Mouse (Mus musculus): ENCODE results near the gene Dst. TPM values are rescaled to one million over a fixed set of nuclear protein-coding genes. Genes with fewer than 3 reads are reported as not detected.

The Dst gene
- polyA plus RNA-seq, 1 experiment from 2014 or later: 49.1 TPM

- Histone ChIP-seq H3K27me3 (replicated peaks) (no peaks in the 10 kb centered on the region), H3K4me1 (peaks cover 22% of the 10 kb centered on the region; the same call in 1 of the 2 replicates), H3K4me2 (replicated peaks) (no peak overlapping the region), H3K9ac (no peak overlapping the region), H3K9me3 (no peaks in the 10 kb centered on the region), H3K27ac (no peak overlapping the region), H3K36me3 (peaks cover 49% of the 10 kb centered on the region), H3K4me3 (no peak overlapping the region)
- WGBS: 96% methylated on average over 19 of the region's 19 CpGs
- no peak for ATAC-seq (ENCODE audit: low FRiP score, low read depth)
These were observed 271.7 kb downstream of the Dst start for GRCm38 (mm10) chr1:34179756-34180155.

GRCm38 (mm10) chr1:34182406-34183249 lies 274.6 kb downstream of the Dst start:
- no peak overlapping the region for H3K4me3 ChIP-seq
- WGBS: 56% methylated on average over 24 of the region's 24 CpGs
- no peak overlapping the region for H3K4me2 ChIP-seq (replicated peaks)
- no peaks in the 10 kb centered on the region for H3K27me3 ChIP-seq (replicated peaks)
- no peak overlapping the region for H3K9ac ChIP-seq
- peaks cover 33% of the 10 kb centered on the region for H3K36me3 ChIP-seq
- H3K9me3 ChIP-seq: no peaks in the 10 kb centered on the region
- H3K4me1 ChIP-seq: peaks cover 22% of the 10 kb centered on the region; the same call in 1 of the 2 replicates
- H3K27ac ChIP-seq: no peak overlapping the region
- peak; percentile 85 for ATAC-seq (ENCODE audit: low FRiP score, low read depth)

- Histone ChIP-seq H3K9ac (no peak overlapping the region), H3K27me3 (replicated peaks) (no peaks in the 10 kb centered on the region), H3K4me2 (replicated peaks) (no peak overlapping the region), H3K27ac (no peak overlapping the region), H3K36me3 (peaks cover 32% of the 10 kb centered on the region), H3K4me3 (no peak overlapping the region), H3K9me3 (no peaks in the 10 kb centered on the region), H3K4me1 (peaks cover 22% of the 10 kb centered on the region; the same call in 1 of the 2 replicates)
- ATAC-seq (ENCODE audit: low FRiP score, low read depth): peak; percentile 62
- WGBS: 47% methylated on average over 12 of the region's 12 CpGs
These were observed 275.4 kb downstream of the Dst start for GRCm38 (mm10) chr1:34183250-34183926.

GRCm38 (mm10) chr1:34184266-34184665 lies 276.2 kb downstream of the Dst start:
- Histone ChIP-seq H3K9me3 (no peaks in the 10 kb centered on the region), H3K27me3 (replicated peaks) (no peaks in the 10 kb centered on the region), H3K4me1 (peaks cover 24% of the 10 kb centered on the region; the same call in 1 of the 2 replicates), H3K36me3 (peaks cover 32% of the 10 kb centered on the region), H3K27ac (no peak overlapping the region), H3K4me3 (no peak overlapping the region), H3K4me2 (replicated peaks) (no peak overlapping the region), H3K9ac (no peak overlapping the region)
- WGBS: 62% methylated on average over 6 of the region's 6 CpGs
- ATAC-seq (ENCODE audit: low FRiP score, low read depth): no peak

GRCm38 (mm10) chr1:34186033-34186432 lies 278.0 kb downstream of the Dst start:
- no peak for ATAC-seq (ENCODE audit: low FRiP score, low read depth)
- Histone ChIP-seq H3K4me3 (no peak overlapping the region), H3K9me3 (no peaks in the 10 kb centered on the region), H3K9ac (no peak overlapping the region), H3K4me1 (peaks cover 24% of the 10 kb centered on the region; the same call in 1 of the 2 replicates), H3K27me3 (replicated peaks) (no peaks in the 10 kb centered on the region), H3K4me2 (replicated peaks) (no peak overlapping the region), H3K36me3 (peaks cover 36% of the 10 kb centered on the region), H3K27ac (no peak overlapping the region)
- WGBS: 94% methylated on average over 6 of the region's 6 CpGs

GRCm38 (mm10) chr1:34187501-34187900 lies 279.5 kb downstream of the Dst start:
- ATAC-seq (ENCODE audit: low FRiP score, low read depth): no peak
- no peak overlapping the region for H3K27ac ChIP-seq
- peaks cover 19% of the 10 kb centered on the region; the same call in 1 of the 2 replicates for H3K4me1 ChIP-seq
- H3K4me2 ChIP-seq (replicated peaks): no peak overlapping the region
- H3K4me3 ChIP-seq: no peak overlapping the region
- H3K36me3 ChIP-seq: peaks cover 44% of the 10 kb centered on the region
- H3K27me3 ChIP-seq (replicated peaks): no peaks in the 10 kb centered on the region
- WGBS: 86% methylated on average over 5 of the region's 5 CpGs
- H3K9ac ChIP-seq: no peak overlapping the region
- H3K9me3 ChIP-seq: no peaks in the 10 kb centered on the region

- 89% methylated on average over 16 of the region's 16 CpGs for WGBS
- Histone ChIP-seq H3K4me2 (replicated peaks) (no peak overlapping the region), H3K27ac (no peak overlapping the region), H3K4me3 (no peak overlapping the region), H3K9me3 (no peaks in the 10 kb centered on the region), H3K4me1 (peaks cover 8% of the 10 kb centered on the region; the same call in 1 of the 2 replicates), H3K27me3 (replicated peaks) (no peaks in the 10 kb centered on the region), H3K36me3 (peaks cover 56% of the 10 kb centered on the region), H3K9ac (no peak overlapping the region)
- no peak for ATAC-seq (ENCODE audit: low FRiP score, low read depth)
These were observed 280.8 kb downstream of the Dst start for GRCm38 (mm10) chr1:34188721-34189236.

GRCm38 (mm10) chr1:34189318-34189717 lies 281.3 kb downstream of the Dst start:
- 75% methylated on average over 14 of the region's 14 CpGs for WGBS
- Histone ChIP-seq H3K27me3 (replicated peaks) (no peaks in the 10 kb centered on the region), H3K4me3 (no peak overlapping the region), H3K9ac (no peak overlapping the region), H3K4me1 (0 out of 2 replicates have a peak, but pooled peaks cover 4% of the 10 kb centered on the region), H3K9me3 (no peaks in the 10 kb centered on the region), H3K4me2 (replicated peaks) (no peak overlapping the region), H3K27ac (no peak overlapping the region), H3K36me3 (peaks cover 61% of the 10 kb centered on the region)
- ATAC-seq (ENCODE audit: low FRiP score, low read depth): no peak

- Histone ChIP-seq H3K36me3 (peaks cover 61% of the 10 kb centered on the region), H3K4me3 (no peak overlapping the region), H3K4me2 (replicated peaks) (no peak overlapping the region), H3K27me3 (replicated peaks) (no peaks in the 10 kb centered on the region), H3K9ac (no peak overlapping the region), H3K4me1 (0 out of 2 replicates have a peak, but pooled peaks cover 2% of the 10 kb centered on the region), H3K27ac (no peak overlapping the region), H3K9me3 (no peaks in the 10 kb centered on the region)
- ATAC-seq (ENCODE audit: low FRiP score, low read depth): no peak
- WGBS: 65% methylated on average over 7 of the region's 7 CpGs
These were observed 281.9 kb downstream of the Dst start for GRCm38 (mm10) chr1:34189970-34190369.

GRCm38 (mm10) chr1:34192174-34192573 lies 284.1 kb downstream of the Dst start:
- Histone ChIP-seq H3K27me3 (replicated peaks) (no peaks in the 10 kb centered on the region), H3K27ac (no peak overlapping the region), H3K9me3 (no peaks in the 10 kb centered on the region), H3K4me1 (0 out of 2 replicates have a peak, but pooled peaks cover 2% of the 10 kb centered on the region), H3K36me3 (peaks cover 80% of the 10 kb centered on the region), H3K9ac (no peak overlapping the region), H3K4me2 (replicated peaks) (no peak overlapping the region), H3K4me3 (no peak overlapping the region)
- 92% methylated on average over 17 of the region's 17 CpGs for WGBS
- ATAC-seq (ENCODE audit: low FRiP score, low read depth): no peak

- Histone ChIP-seq H3K4me2 (replicated peaks) (no peak overlapping the region), H3K4me1 (no peaks in the 10 kb centered on the region), H3K9ac (no peak overlapping the region), H3K9me3 (no peaks in the 10 kb centered on the region), H3K4me3 (no peak overlapping the region), H3K27ac (no peak overlapping the region), H3K27me3 (replicated peaks) (no peaks in the 10 kb centered on the region), H3K36me3 (peaks cover 81% of the 10 kb centered on the region)
- 93% methylated on average over 18 of the region's 18 CpGs for WGBS
- no peak for ATAC-seq (ENCODE audit: low FRiP score, low read depth)
These were observed 292.8 kb downstream of the Dst start for GRCm38 (mm10) chr1:34200791-34201190.

GRCm38 (mm10) chr1:34201483-34201882 lies 293.5 kb downstream of the Dst start:
- Histone ChIP-seq H3K36me3 (peaks cover 81% of the 10 kb centered on the region), H3K4me3 (no peak overlapping the region)

More at GRCm38 (mm10) chr1:34201483-34201882, 293.5 kb downstream of the Dst start:
- no peaks in the 10 kb centered on the region for H3K4me1 ChIP-seq
- no peak overlapping the region for H3K9ac ChIP-seq
- ATAC-seq (ENCODE audit: low FRiP score, low read depth): no peak
- H3K4me2 ChIP-seq (replicated peaks): no peak overlapping the region
- H3K27me3 ChIP-seq (replicated peaks): no peaks in the 10 kb centered on the region
- 58% methylated on average over 4 of the region's 4 CpGs for WGBS
- H3K27ac ChIP-seq: no peak overlapping the region
- H3K9me3 ChIP-seq: no peaks in the 10 kb centered on the region

Measured in neural tube, embryonic 12.5 days (tissue).